Mouse (Mus musculus): ENCODE data around the gene Thoc3. TPM values are rescaled to one million over a fixed set of nuclear protein-coding genes. Genes with fewer than 3 reads are reported as not detected.

The Thoc3 gene
- polyA plus RNA-seq, 1 experiment from 2014 or later, result 117 TPM

GRCm38 (mm10) chr13:54411656-54412055 lies 57.0 kb downstream of the Thoc3 start:
- no peak for ATAC-seq
- Histone ChIP-seq H3K4me3 (ENCODE audit: low read depth, low read length) (no peak overlapping the region), H3K4me2 (ENCODE audit: low read length) (no peak overlapping the region), H3K9me3 (replicated peaks; ENCODE audit: control insufficient read depth, low read length) (0 out of 2 replicates have a peak, but pooled peaks cover 3% of the 10 kb centered on the region), H3K36me3 (ENCODE audit: control insufficient read depth, insufficient read depth, low read length) (no peaks in the 10 kb centered on the region), H3K27me3 (replicated peaks; ENCODE audit: control insufficient read depth, insufficient read depth, low read length) (no peaks in the 10 kb centered on the region), H3K9ac (ENCODE audit: low read length) (no peak overlapping the region), H3K27ac (ENCODE audit: low read depth, low read length) (peak overlapping the region; percentile 53), H3K4me1 (ENCODE audit: control insufficient read depth, insufficient read depth, low read length) (peaks cover 15% of the 10 kb centered on the region)
- WGBS, result 84% methylated on average over 3 of the region's 3 CpGs
- DNase-seq (ENCODE audit: low spot score), result no peak

Other genes starting within 250 kb of the Thoc3 start
- gene Cplx2, start 97.5 kb downstream of the Thoc3 start, polyA plus RNA-seq (2014; fragmentation: Nextera tagmentation; extraction: Ambion mirVana), result 23.4 and 25.7 TPM in 2 replicates
- 23.0 and 25.9 TPM in 2 replicates for gene Simc1, start 34.9 kb upstream of the Thoc3 start, polyA plus RNA-seq (2014; fragmentation: Nextera tagmentation; extraction: Ambion mirVana)
- 259 and 289 TPM in 2 replicates for gene 4833439L19Rik, start 96.6 kb upstream of the Thoc3 start, polyA plus RNA-seq (2014; fragmentation: Nextera tagmentation; extraction: Ambion mirVana)
- gene Arl10, start 106.2 kb upstream of the Thoc3 start, polyA plus RNA-seq (2014; fragmentation: Nextera tagmentation; extraction: Ambion mirVana), result 57.4 and 72.5 TPM in 2 replicates
- 31.4 and 38.8 TPM in 2 replicates for gene Nop16, start 121.2 kb upstream of the Thoc3 start, polyA plus RNA-seq (2014; fragmentation: Nextera tagmentation; extraction: Ambion mirVana)
- gene Higd2a, start 121.4 kb upstream of the Thoc3 start, polyA plus RNA-seq (2014; fragmentation: Nextera tagmentation; extraction: Ambion mirVana), result 213 and 245 TPM in 2 replicates
- gene Cltb, start 142.5 kb upstream of the Thoc3 start, polyA plus RNA-seq (2014; fragmentation: Nextera tagmentation; extraction: Ambion mirVana), result 84.4 and 107 TPM in 2 replicates
- gene Faf2, start 152.9 kb upstream of the Thoc3 start, polyA plus RNA-seq (2014; fragmentation: Nextera tagmentation; extraction: Ambion mirVana), result 90.3 and 93.9 TPM in 2 replicates
- gene Rnf44, start 225.1 kb upstream of the Thoc3 start, polyA plus RNA-seq (2014; fragmentation: Nextera tagmentation; extraction: Ambion mirVana), result 73.5 and 86.4 TPM in 2 replicates
- 0.05 and 0.14 TPM in 2 replicates for gene Cdhr2, start 232.6 kb upstream of the Thoc3 start, polyA plus RNA-seq (2014; fragmentation: Nextera tagmentation; extraction: Ambion mirVana)